Mouse (Mus musculus): ENCODE data around the gene Tro.

DNA sequence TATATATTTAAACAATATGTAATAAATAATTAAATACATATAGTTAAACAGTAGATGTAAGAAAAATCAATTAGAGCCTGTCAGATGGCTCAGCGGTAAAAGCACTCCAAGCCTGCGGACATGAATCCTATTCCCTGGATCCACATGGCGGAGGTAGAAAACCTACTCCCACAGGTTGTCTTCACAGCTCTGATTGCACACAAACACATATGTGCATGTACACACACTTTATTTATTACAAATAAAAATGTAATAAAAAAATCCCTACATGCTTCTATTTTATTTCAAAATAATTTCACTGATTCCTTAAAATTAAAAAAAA lies 375 bp upstream of the Tro start:
- TF ChIP-seq CTCF (IDR thresholded peaks at IDR 0.05; ENCODE audit: low read depth) (no peak), EP300 (IDR thresholded peaks at IDR 0.05; ENCODE audit: low read depth) (no peak)

Data from liver, embryonic 14.5 days (tissue).